Mouse (Mus musculus) frontal cortex, adult 2 months (tissue): ENCODE measurements around the gene Rab25. TPM values are rescaled to one million over a fixed set of nuclear protein-coding genes. Genes with fewer than 3 reads are reported as not detected.

Source experiments
- DNase-seq, 2 experiments: peaks; one replicate each; pipeline ENCODE4 v3.0.0; 2022; ENCODE audit warnings: low spot score in 1 of 2; ENCODE audit errors: extremely low spot score in 1 of 2
- polyA plus RNA-seq: library from polyadenylated mRNA; depleted of rRNA; stranded (reverse); fragments of >200 nt; gene quantifications from 2 replicates; pipeline ENCODE4 v1.2.3, GENCODE M21; 2012

Gene Rab25
- polyA plus RNA-seq, 1 experiment, result 0.40 TPM

- DNase-seq, result no peak
Measured at GRCm38 (mm10) chr3:88529204-88530000, 18.7 kb downstream of the Rab25 start.

- DNase-seq, result no peak
Measured at GRCm38 (mm10) chr3:88528646-88529045, 19.5 kb downstream of the Rab25 start.

GRCm38 (mm10) chr3:88527565-88527964, 20.5 kb downstream of the Rab25 start:
- DNase-seq, result no peak

- peak; percentile 51 to 87 for DNase-seq
Measured at GRCm38 (mm10) chr3:88526157-88527131, 21.7 kb downstream of the Rab25 start.

GRCm38 (mm10) chr3:88525021-88525420, 23.1 kb downstream of the Rab25 start:
- no peak for DNase-seq

GRCm38 (mm10) chr3:88523027-88523426, 25.1 kb downstream of the Rab25 start:
- DNase-seq, result no peak

GRCm38 (mm10) chr3:88521803-88522331, 26.2 kb downstream of the Rab25 start:
- peak in 1 of 2 experiments; percentile 81 for DNase-seq

- no peak for DNase-seq
Measured at GRCm38 (mm10) chr3:88521156-88521555, 26.9 kb downstream of the Rab25 start.

- DNase-seq, result no peak
Measured at GRCm38 (mm10) chr3:88520078-88520477, 28.0 kb downstream of the Rab25 start.

- DNase-seq, result no peak
Measured at GRCm38 (mm10) chr3:88518411-88518810, 29.7 kb downstream of the Rab25 start.

GRCm38 (mm10) chr3:88516407-88516806, 31.7 kb downstream of the Rab25 start:
- DNase-seq, result no peak

- DNase-seq, result no peak
Measured at GRCm38 (mm10) chr3:88515095-88515386, 33.1 kb downstream of the Rab25 start.

- no peak for DNase-seq
Measured at GRCm38 (mm10) chr3:88514231-88515094, 33.6 kb downstream of the Rab25 start.

GRCm38 (mm10) chr3:88513546-88514115, 34.5 kb downstream of the Rab25 start:
- DNase-seq, result no peak

- DNase-seq, result no peak
Measured at GRCm38 (mm10) chr3:88512896-88513545, 35.1 kb downstream of the Rab25 start.

- DNase-seq, result no peak
Measured at GRCm38 (mm10) chr3:88512141-88512895, 35.8 kb downstream of the Rab25 start.

GRCm38 (mm10) chr3:88511559-88511958, 36.5 kb downstream of the Rab25 start:
- no peak for DNase-seq

GRCm38 (mm10) chr3:88510421-88511289, 37.4 kb downstream of the Rab25 start:
- DNase-seq, result no peak
